Mouse (Mus musculus): Measurements from ENCODE around the gene 1700020D05Rik.
A peak's percentile ranks its signal among the peaks of the same experiment; 100 is the strongest.

Gene 1700020D05Rik

GRCm38 (mm10) chr19:5474281-5475068 lies 29.1 kb downstream of the 1700020D05Rik start:
- DNase-seq (ENCODE audit: low spot score), result peak; percentile 44

GRCm38 (mm10) chr19:5473720-5474119 lies 29.9 kb downstream of the 1700020D05Rik start, which contains the start of gene Efemp2:
Gene Efemp2 (plus strand): TSS chr19:5473954.
- DNase-seq (ENCODE audit: low spot score), result peak; percentile 61

GRCm38 (mm10) chr19:5472857-5473256 lies 30.7 kb downstream of the 1700020D05Rik start:
- DNase-seq (ENCODE audit: low spot score), result no peak

- no peak for DNase-seq (ENCODE audit: low spot score)
Observed at GRCm38 (mm10) chr19:5471846-5472245, 31.7 kb downstream of the 1700020D05Rik start.

GRCm38 (mm10) chr19:5468374-5468773 lies 35.2 kb downstream of the 1700020D05Rik start, which contains the start of gene Ctsw:
Gene Ctsw (minus strand): TSS chr19:5468507.
- no peak for DNase-seq (ENCODE audit: low spot score)

- no peak for DNase-seq (ENCODE audit: low spot score)
Observed at GRCm38 (mm10) chr19:5466916-5467500, 36.6 kb downstream of the 1700020D05Rik start.

GRCm38 (mm10) chr19:5465037-5465436 lies 38.5 kb downstream of the 1700020D05Rik start:
- no peak for DNase-seq (ENCODE audit: low spot score)

GRCm38 (mm10) chr19:5463791-5464562 lies 39.6 kb downstream of the 1700020D05Rik start:
- peak; percentile 50 for DNase-seq (ENCODE audit: low spot score)

- no peak for DNase-seq (ENCODE audit: low spot score)
Observed at GRCm38 (mm10) chr19:5463212-5463611, 40.4 kb downstream of the 1700020D05Rik start.

- DNase-seq (ENCODE audit: low spot score), result peak; percentile 0
Observed at GRCm38 (mm10) chr19:5461411-5461810, 42.2 kb downstream of the 1700020D05Rik start.

- DNase-seq (ENCODE audit: low spot score), result peak; percentile 87
Observed at GRCm38 (mm10) chr19:5460465-5460911, 43.1 kb downstream of the 1700020D05Rik start, which contains the start of gene Fibp. Gene Fibp (plus strand): TSS chr19:5460615.

GRCm38 (mm10) chr19:5459896-5460295 lies 43.7 kb downstream of the 1700020D05Rik start:
- no peak for DNase-seq (ENCODE audit: low spot score)

GRCm38 (mm10) chr19:5459019-5459418 lies 44.6 kb downstream of the 1700020D05Rik start:
- DNase-seq (ENCODE audit: low spot score), result no peak

GRCm38 (mm10) chr19:5457746-5458442 lies 45.7 kb downstream of the 1700020D05Rik start, which contains the start of gene Ccdc85b:
Gene Ccdc85b (minus strand): TSS chr19:5457894.
- DNase-seq (ENCODE audit: low spot score), result no peak

- DNase-seq (ENCODE audit: low spot score), result peak; percentile 89
Observed at GRCm38 (mm10) chr19:5456922-5457745, 46.5 kb downstream of the 1700020D05Rik start.

- DNase-seq (ENCODE audit: low spot score), result no peak
Observed at GRCm38 (mm10) chr19:5456241-5456921, 47.2 kb downstream of the 1700020D05Rik start.

GRCm38 (mm10) chr19:5455568-5455967 lies 48.0 kb downstream of the 1700020D05Rik start:
- no peak for DNase-seq (ENCODE audit: low spot score)

GRCm38 (mm10) chr19:5455037-5455436 lies 48.5 kb downstream of the 1700020D05Rik start:
- DNase-seq (ENCODE audit: low spot score), result no peak

All from ovary, postnatal 14 days (tissue).